Mouse (Mus musculus): ENCODE data around the gene Ppp1r14a. TPM values are rescaled to one million over a fixed set of nuclear protein-coding genes. Genes with fewer than 3 reads are reported as not detected.

Gene Ppp1r14a
- total RNA-seq, 2 experiments from 2014 or later, result 10.8 to 11.0 TPM

- DNase-seq (ENCODE audit: low spot score in 2 of 2), result no peak
Measured at GRCm38 (mm10) chr7:29301127-29301566, 12.0 kb downstream of the Ppp1r14a start.

- no peak for DNase-seq (ENCODE audit: low spot score in 2 of 2)
Measured at GRCm38 (mm10) chr7:29302641-29303040, 13.5 kb downstream of the Ppp1r14a start.

- DNase-seq (ENCODE audit: low spot score in 2 of 2), result peak; percentile 85 to 95
Measured at GRCm38 (mm10) chr7:29303738-29304462, 14.8 kb downstream of the Ppp1r14a start, which contains the start of gene Dpf1. Dpf1 (plus strand) TSS chr7:29303951.

GRCm38 (mm10) chr7:29304463-29305262, 15.6 kb downstream of the Ppp1r14a start:
- DNase-seq (ENCODE audit: low spot score in 2 of 2), result no peak

GRCm38 (mm10) chr7:29305263-29305988, 16.3 kb downstream of the Ppp1r14a start:
- no peak for DNase-seq (ENCODE audit: low spot score in 2 of 2)

- DNase-seq (ENCODE audit: low spot score in 2 of 2), result no peak
Measured at GRCm38 (mm10) chr7:29306108-29306507, 17.0 kb downstream of the Ppp1r14a start.

- no peak for DNase-seq (ENCODE audit: low spot score in 2 of 2)
Measured at GRCm38 (mm10) chr7:29306619-29307018, 17.5 kb downstream of the Ppp1r14a start.

- peak; percentile 93 to 96 for DNase-seq (ENCODE audit: low spot score in 2 of 2)
Measured at GRCm38 (mm10) chr7:29307350-29308104, 18.4 kb downstream of the Ppp1r14a start.

GRCm38 (mm10) chr7:29309221-29309721, 20.2 kb downstream of the Ppp1r14a start:
- DNase-seq (ENCODE audit: low spot score in 2 of 2), result no peak

GRCm38 (mm10) chr7:29309749-29310148, 20.6 kb downstream of the Ppp1r14a start:
- no peak for DNase-seq (ENCODE audit: low spot score in 2 of 2)

GRCm38 (mm10) chr7:29313051-29313450, 23.9 kb downstream of the Ppp1r14a start:
- DNase-seq (ENCODE audit: low spot score in 2 of 2), result no peak

- no peak for DNase-seq (ENCODE audit: low spot score in 2 of 2)
Measured at GRCm38 (mm10) chr7:29313572-29314261, 24.6 kb downstream of the Ppp1r14a start.

GRCm38 (mm10) chr7:29314844-29315628, 25.9 kb downstream of the Ppp1r14a start:
- DNase-seq (ENCODE audit: low spot score in 2 of 2), result peak; percentile 71 to 82

- no peak for DNase-seq (ENCODE audit: low spot score in 2 of 2)
Measured at GRCm38 (mm10) chr7:29316137-29316734, 27.1 kb downstream of the Ppp1r14a start.

GRCm38 (mm10) chr7:29316976-29317375, 27.9 kb downstream of the Ppp1r14a start:
- peak in 1 of 2 experiments; percentile 74 for DNase-seq (ENCODE audit: low spot score in 2 of 2)

- no peak for DNase-seq (ENCODE audit: low spot score in 2 of 2)
Measured at GRCm38 (mm10) chr7:29317558-29317957, 28.4 kb downstream of the Ppp1r14a start.

GRCm38 (mm10) chr7:29318115-29318911, 29.2 kb downstream of the Ppp1r14a start:
- peak in 1 of 2 experiments; percentile 49 for DNase-seq (ENCODE audit: low spot score in 2 of 2)
